Mouse (Mus musculus) stomach, postnatal 0 days (tissue): ENCODE data around the gene Zc3hc1. TPM values are rescaled to one million over a fixed set of nuclear protein-coding genes. Genes with fewer than 3 reads are reported as not detected.

Experiments used
- ATAC-seq: fragments of 200-750 bp; cut with Nextera tagmentation; 2 replicates; pipeline ENCODE4 v1.8.0; 2017; ENCODE audit not compliant: low FRiP score, low TSS enrichment
- DNase-seq: peaks from one replicate; pipeline ENCODE4 v3.0.0-alpha.2; 2016; ENCODE audit warnings: low spot score
- H3K27ac ChIP-seq: fragments of 300-500 bp; sonication (generic); replicated peaks from 2 replicates; pipeline ENCODE4 v1.5.1; 2014; ENCODE audit warnings: mild to moderate bottlenecking, control low read depth
- H3K27me3 ChIP-seq: fragments of 300-500 bp; sonication (generic); 2 replicates; pipeline ENCODE4 v1.6.1; 2014; ENCODE audit warnings: low read length; ENCODE audit not compliant: control insufficient read depth, insufficient read depth
- H3K36me3 ChIP-seq: fragments of 300-500 bp; sonication (generic); 2 replicates; pipeline ENCODE4 v1.6.1; 2014; ENCODE audit warnings: low read length, mixed read lengths; ENCODE audit not compliant: control insufficient read depth, insufficient read depth
- H3K4me1 ChIP-seq: fragments of 300-500 bp; sonication (generic); replicated peaks from 2 replicates; pipeline ENCODE4 v1.6.1; 2014; ENCODE audit warnings: antibody characterized with exemption; ENCODE audit not compliant: control insufficient read depth, insufficient read depth
- H3K4me2 ChIP-seq: fragments of 300-500 bp; sonication (generic); replicated peaks from 2 replicates; pipeline ENCODE4 v1.6.1; 2014; ENCODE audit warnings: low read depth, mild to moderate bottlenecking, control low read depth, moderate library complexity
- H3K4me3 ChIP-seq: fragments of 300-500 bp; sonication (generic); 2 replicates; pipeline ENCODE4 v1.5.1; 2014; ENCODE audit warnings: low read depth, low read length, control low read depth
- H3K9ac ChIP-seq: fragments of 300-500 bp; sonication (generic); 2 replicates; pipeline ENCODE4 v1.6.1; 2014; ENCODE audit warnings: mild to moderate bottlenecking, low read length, control low read depth, mixed read lengths
- H3K9me3 ChIP-seq: fragments of 300-500 bp; sonication (generic); 2 replicates; pipeline ENCODE4 v1.6.1; 2016; ENCODE audit warnings: low read length; ENCODE audit not compliant: control insufficient read depth
- CTCF ChIP-seq: IDR thresholded peaks from 2 replicates; pipeline ENCODE4 v1.5.1; 2016; ENCODE audit warnings: antibody characterized with exemption, low read depth, mild to moderate bottlenecking, moderate library complexity
- EP300 ChIP-seq: optimal IDR thresholded peaks from 2 replicates; pipeline ENCODE3; 2016; ENCODE audit warnings: antibody characterized with exemption
- WGBS: fragments of 180-500 bp; shearing (Covaris S2); extraction: QIAGEN DNeasy Blood & Tissue Kit; methylation state at CpG from one replicate; pipeline ENCODE4 v1.1.7; 2014; 5-methylcytosine and 5-hydroxymethylcytosine counted together
- polyA plus RNA-seq: library from polyadenylated mRNA; unstranded; fragments of >200 nt; fragmentation: Nextera tagmentation; extraction: Ambion mirVana; gene quantifications from 2 replicates; pipeline ENCODE4 v1.2.1, GENCODE M21; 2015

The Zc3hc1 gene
- polyA plus RNA-seq, 1 experiment from 2014 or later = 16.4 TPM

DNA sequence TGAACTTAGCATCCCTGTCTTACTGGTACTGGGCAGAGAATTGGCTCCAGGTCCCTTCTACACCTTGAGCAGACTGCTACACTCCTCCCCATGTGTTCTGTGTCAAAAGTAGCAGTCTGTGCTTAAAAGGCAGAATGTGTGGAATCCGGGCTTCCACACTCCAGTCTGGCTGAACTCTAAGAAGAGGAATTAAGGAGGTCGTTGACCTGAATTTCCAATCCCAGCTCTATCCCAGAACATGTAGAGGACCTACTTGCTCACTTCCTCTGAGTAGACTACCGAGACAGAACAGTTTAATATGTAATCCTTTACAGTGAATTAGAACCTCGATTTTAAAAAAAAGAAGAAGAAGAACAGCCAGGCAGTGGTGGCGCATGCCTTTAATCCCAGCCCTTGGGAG, 71.6 kb downstream of the Zc3hc1 start:
- Histone ChIP-seq H3K36me3 (no peaks in the 10 kb centered on the region), H3K4me2 (no peak overlapping the region), H3K9me3 (no peaks in the 10 kb centered on the region), H3K27ac (no peak overlapping the region), H3K4me1 (no peaks in the 10 kb centered on the region), H3K9ac (no peak overlapping the region), H3K27me3 (no peaks in the 10 kb centered on the region), H3K4me3 (no peak overlapping the region)
- no peak for TF ChIP-seq CTCF
- no peak for TF ChIP-seq EP300
- WGBS = 78% methylated on average over 5 of the region's 5 CpGs
- ATAC-seq (no peak), DNase-seq (no peak)

Other genes with a start within 250 kb of the Zc3hc1 start
- 25.2 and 28.8 TPM in 2 replicates for gene Ube2h, start 86.5 kb downstream of the Zc3hc1 start, polyA plus RNA-seq
- gene Klhdc10, start 10.8 kb upstream of the Zc3hc1 start, polyA plus RNA-seq = 6.0 and 6.3 TPM in 2 replicates
- 13.0 and 13.7 TPM in 2 replicates for gene Tmem209, start 118.8 kb upstream of the Zc3hc1 start, polyA plus RNA-seq
- gene Ssmem1, start 118.8 kb upstream of the Zc3hc1 start, polyA plus RNA-seq = not detected in 2 replicates
- gene Cpa2, start 150.6 kb upstream of the Zc3hc1 start, polyA plus RNA-seq = 1.7 and 2.6 TPM in 2 replicates
- 32.7 and 33.7 TPM in 2 replicates for gene Cpa4, start 177.3 kb upstream of the Zc3hc1 start, polyA plus RNA-seq
- gene Cpa5, start 220.0 kb upstream of the Zc3hc1 start, polyA plus RNA-seq = 0.16 and 0.18 TPM in 2 replicates
- gene Cpa1, start 248.2 kb upstream of the Zc3hc1 start, polyA plus RNA-seq = 1.3 and 1.5 TPM in 2 replicates